Mouse (Mus musculus) cerebellum, postnatal 4 days (tissue): Measurements from ENCODE around the gene Olfr521.
"Not testable (repeated sequence)": the region's sequence is repeated elsewhere in the genome, so short reads cannot be mapped to it uniquely, and the experiment has no call there.

Experiments
- DNase-seq, 2 experiments: peaks; one replicate each; pipeline ENCODE4 v3.0.0; 2022; ENCODE audit warnings: low spot score in 2 of 2, mixed read lengths in 1 of 2

Gene Olfr521

DNA sequence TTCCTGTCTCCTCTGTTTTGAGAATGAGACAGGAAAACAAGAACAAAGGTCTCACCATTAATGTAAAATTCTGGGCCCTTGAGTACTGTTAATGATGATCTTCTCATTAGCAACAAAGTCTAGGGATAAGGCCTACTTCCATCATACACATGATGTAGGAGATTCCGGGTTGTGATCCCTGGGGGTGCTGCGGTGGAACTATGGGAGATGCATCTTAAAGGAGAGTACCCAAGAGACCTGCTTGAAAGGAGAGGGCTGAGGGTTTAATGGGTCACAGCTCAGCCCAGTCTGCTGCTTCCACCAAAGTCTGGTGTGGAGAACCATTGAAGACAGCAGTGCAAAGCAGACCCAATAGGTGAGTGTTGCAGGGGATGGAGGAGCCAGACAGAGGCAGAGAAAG lies at the start of gene Olfr521:
Gene Olfr521, plus strand, starts transcription at position 301 of the 400 bp plus-strand sequence.
- no peak for DNase-seq

DNA sequence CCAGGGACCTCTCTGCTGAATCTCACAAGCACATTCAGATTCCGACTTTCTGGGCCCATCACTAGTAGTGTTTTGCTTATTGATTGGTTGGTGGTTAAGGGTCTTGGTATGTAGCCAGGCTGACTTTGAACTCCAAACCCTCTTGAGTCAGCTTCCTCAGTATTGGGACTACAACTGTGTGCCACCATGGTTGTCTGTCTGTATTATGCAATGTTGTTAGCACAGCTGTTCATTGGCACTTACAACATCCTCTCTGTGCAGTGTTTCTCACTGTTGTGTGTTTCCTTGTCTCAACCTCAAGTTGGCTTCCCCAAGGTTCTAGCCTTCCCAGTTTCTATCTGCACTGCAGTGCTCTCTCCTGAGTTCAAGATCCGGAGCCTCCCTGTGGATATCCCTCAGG lies 46.8 kb upstream of the Olfr521 start:
- no peak for DNase-seq

DNA sequence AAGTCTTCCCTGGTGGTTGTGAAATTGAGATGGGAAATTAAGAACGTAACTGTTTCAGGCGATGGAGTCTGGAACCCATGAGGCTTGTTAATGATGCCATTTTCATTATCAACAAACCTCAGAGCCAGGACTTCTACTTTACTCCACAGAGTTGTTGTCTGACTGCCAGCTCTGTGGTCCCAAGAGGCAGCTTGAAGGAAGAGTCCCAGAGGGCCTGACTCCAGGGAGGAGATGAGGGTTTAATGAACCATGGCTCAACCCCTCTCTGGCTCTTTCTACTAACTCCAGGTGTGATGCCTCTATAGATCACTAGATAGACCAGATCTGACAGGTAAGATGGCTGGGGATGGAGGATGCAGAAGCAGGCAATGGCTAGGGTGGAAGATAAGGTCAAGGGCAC lies 33.3 kb upstream of the Olfr521 start, which contains the start of gene Olfr520:
Gene Olfr520, plus strand, starts transcription at position 301 of the 400 bp plus-strand sequence.
- no peak for DNase-seq

DNA sequence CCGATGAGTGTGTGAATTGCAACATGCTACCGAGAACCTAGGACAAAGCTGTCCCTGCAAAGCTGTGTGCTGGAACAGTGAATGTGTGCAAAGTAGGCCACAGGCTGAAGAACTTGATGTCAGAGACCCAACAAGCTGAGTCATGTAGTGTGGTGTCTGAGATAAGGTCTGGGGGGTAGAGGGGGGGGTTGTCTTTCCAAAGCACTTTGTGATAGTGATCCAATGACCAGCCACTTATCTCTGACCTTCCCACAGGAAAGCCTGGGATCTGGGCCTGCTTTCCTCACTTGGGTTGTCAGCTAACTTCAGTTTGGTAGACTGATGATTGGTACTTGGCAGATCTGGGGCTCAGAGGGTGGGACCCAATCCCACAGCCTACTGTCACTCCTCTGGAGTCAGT lies 28.7 kb upstream of the Olfr521 start:
- DNase-seq, result no peak

DNA sequence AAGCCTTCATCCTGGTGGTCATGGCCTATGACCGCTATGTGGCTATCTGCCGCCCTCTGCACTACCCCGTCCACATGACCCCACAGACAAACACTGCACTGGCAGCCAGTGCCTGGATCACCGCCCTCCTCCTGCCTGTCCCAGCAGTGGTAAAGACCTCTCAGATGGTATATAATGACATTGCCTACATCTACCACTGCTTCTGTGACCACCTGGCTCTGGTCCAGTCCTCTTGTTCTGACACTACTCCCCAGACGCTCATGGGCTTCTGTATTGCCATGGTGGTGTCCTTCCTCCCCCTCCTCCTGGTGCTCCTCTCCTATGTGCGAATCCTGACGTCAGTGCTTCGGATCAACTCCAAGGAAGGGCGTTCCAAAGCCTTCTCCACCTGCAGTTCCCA lies 27.8 kb upstream of the Olfr521 start:
- not testable (repeated sequence) for DNase-seq

DNA sequence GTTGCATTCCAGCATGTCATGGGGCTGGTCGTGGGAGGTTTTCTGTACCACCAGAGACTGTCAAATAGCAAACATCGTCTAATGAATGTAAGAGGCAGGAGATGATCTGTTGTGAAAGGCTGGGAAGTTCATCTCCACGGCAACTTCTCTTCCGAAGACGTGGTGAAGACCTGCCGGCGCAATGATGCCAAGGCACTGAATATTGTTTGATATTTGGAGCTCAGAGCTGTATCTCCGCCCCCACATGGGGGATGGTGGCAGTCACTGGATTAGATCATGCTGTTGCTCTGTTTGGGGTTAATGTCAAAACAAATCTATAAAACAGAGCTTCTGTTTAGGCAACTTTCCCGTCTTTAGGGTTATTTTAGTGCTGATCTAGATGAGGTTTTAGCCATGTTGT lies 24.0 kb upstream of the Olfr521 start:
- DNase-seq, result no peak

DNA sequence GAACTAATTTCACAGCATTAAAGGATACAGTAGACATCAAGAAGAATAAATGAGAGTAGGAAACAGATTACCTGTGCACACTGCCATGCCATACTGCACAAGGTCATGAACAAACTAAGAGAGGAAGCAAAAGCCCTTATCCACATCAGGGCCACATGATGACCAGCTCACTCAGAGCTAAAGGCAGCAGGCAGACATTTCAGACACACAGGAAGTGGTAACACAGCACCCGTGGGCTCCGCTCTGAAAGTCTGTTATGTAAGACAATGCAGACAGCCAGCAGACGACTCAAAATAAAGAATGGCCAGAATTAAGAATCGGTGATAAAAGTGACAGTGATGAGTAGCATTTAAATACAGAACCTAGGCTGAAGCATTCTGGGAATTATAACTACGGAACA lies 18.1 kb downstream of the Olfr521 start:
- DNase-seq, result no peak

DNA sequence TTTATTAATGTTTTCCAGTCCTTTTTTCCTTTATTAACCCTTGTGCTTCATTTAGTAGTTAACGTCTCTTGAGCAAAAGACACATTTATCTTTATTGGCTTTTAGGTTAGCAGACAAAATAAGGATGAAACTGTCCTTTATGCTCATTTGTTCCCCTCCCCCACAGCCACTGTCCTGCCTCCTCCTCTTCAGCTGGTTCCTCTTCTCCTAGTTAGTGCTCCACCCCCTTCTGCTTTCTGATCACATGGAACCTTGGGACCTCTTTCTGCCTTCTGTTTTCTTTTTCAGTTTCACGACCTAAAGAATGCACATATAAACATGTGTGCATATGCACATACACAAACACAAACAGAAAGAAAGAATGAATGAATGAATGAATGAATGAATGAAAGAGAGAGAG lies 18.6 kb downstream of the Olfr521 start:
- DNase-seq, result no peak

DNA sequence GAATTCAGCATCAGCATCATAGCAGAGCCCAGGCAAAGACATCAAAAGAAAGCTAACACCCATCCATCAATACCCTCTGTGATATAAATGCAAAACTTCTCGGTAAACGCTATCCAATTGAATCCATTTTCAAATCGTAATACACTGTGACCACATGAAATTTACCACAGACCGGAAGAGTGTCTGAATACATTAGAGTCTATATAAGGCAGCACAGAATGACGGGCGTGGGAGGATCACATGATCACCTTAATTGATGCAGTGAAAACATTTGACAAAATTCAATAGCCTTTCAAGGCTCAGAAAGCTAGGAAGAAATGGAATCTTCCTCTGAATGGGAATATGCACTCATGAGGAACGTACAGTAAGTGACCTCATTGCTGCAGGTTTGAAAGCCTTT lies 20.1 kb downstream of the Olfr521 start:
- DNase-seq, result no peak

DNA sequence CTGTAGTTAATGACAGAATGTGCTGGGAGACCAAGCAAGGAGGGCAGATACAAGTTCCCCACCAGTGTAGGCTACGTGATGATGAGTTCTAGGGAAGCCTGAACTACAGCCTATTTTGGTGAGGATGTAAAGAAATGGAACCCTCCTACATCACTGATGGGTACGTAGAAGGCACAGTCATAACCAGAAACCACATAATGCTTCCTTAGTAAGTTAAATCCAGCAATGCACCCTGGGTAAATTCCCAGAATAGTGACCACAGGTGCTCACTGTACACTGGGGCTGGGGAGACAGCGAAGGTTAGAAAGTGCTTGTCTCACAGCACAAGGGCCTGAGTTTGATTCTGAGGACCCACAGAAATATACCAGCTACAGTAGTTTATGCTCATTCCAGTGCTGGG lies 22.2 kb downstream of the Olfr521 start:
- DNase-seq, result no peak

DNA sequence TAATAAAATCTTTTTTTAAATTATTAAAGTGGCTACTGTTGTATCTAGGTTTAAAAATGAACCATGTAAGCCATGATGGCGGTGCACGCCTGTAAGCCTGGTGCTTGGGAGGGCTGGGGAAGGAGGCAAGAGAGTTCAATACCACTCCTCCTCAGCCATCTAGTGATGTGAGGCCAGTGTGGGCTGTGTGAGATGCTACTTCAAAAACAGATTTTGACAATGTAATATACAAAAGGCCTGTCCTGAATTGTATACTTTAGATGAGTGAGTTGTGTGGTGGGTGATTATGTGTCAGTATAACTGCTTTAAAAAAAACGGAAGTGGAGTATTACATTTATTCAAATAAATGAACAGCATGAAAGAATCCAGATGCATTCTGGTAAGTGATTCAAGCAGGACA lies 23.5 kb downstream of the Olfr521 start:
- no peak for DNase-seq

DNA sequence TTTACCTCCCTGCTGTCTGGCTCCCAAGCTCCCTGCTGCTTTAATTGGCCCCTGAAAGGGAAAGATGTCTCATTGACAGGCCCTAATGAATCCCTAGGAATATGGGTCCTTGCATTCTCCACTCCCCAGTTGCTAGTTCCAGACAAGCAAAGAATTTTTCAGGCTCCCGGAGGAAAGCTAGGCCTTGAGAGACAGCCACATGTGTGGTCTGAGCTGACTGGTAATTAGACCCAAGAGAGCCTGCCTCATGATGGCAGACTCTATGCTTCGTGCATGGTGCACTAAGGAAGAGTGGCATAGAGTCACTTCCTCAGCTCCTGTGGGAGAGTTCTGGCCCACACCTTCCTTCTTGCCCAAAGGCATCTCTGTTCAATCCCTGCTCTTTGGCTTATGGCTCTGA lies 24.6 kb downstream of the Olfr521 start:
- no peak for DNase-seq

DNA sequence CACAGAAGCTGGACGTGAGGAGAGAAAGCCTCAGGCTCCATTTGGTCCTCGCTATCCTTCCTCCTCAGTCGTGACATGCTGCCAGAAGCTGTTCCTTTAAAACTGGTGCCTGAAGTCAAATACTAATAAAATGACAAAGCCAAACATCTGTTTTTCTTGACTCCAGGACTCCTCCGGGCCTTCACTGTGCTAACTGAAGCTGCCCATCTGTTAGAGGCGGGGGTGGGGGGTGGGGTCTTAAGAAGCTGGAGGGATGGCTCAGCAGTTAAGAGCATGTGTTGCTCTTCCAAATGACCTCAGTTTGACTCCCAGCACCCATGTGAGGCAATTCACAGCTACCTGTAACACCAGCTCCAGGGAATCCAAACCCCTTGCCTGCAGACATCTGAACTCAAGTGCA lies 25.3 kb downstream of the Olfr521 start:
- no peak for DNase-seq

DNA sequence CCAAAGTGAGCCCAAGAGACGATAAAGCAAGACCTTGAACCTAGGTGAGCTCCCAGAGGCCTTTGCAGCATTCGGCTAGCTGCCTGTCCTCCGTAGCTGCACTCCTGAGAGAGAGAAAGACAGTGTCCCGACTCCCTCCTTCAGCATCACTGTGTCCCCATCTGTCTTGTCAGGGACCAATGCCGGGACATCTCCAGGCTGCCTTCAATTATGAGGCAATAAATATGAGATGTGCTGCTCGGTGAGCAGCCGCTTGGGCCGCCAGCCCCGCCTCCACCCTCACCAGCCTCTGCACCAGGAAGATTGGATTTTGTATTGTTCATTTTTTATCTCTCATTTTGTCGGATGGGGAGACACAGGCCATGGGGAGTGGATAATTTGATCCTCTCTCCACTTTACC lies 27.5 kb downstream of the Olfr521 start:
- no peak for DNase-seq

DNA sequence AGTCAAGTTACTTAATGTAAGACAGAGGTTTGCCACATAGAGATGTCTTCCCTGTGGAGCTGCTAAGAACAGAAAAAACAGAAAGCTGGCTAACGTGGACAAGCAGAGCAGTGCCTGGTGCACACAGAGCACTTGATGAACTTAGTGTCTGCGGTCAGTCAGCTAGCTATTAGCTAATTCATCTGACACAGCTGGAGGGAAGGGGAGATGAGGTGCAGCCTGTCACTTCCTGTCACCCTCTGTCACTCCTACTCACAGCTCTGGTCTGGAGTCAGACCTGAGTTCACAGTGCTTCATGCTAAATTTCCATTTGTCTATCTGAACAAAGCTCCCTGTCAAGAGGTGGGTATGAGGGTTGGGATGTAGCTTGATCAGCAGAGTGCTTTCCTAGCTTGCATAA lies 30.8 kb downstream of the Olfr521 start:
- no peak for DNase-seq

DNA sequence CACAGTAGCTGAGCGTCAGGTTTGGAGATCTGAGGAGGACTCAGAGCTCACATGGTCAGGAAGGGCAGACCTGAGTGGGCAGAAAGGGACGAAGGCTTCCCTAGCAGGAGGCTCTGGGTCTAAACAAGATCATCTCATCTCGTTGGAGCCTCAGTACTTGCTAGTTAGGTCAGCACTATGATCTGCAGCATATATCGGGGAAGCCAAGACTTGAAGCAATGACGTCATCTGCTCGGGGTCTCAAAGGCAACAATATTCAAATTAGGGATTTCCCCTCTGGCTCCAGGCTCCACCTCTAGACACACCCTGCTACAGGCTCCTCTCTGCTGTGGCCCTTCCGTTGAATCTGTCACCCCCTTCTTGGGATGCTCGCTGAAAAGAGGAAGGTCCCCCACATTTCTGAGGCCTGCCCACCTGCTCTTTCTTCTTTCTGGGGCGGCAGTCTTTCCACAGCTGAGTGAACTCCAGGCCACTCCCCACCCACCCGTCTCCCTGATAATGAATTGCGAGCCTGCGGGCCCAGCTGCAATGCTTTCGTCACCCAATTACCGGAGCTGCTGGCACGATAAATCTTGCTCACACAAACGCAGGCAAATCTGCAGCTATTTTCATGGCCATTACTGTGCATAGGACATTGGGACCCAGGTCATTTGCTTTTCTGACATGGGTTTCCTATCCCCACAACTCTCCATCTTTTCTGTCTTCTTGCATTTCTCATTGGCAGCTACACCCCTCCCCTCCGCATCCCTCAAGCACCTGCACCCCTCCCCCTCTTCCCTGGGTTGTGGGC lies 32.1 kb downstream of the Olfr521 start:
- no peak for DNase-seq

DNA sequence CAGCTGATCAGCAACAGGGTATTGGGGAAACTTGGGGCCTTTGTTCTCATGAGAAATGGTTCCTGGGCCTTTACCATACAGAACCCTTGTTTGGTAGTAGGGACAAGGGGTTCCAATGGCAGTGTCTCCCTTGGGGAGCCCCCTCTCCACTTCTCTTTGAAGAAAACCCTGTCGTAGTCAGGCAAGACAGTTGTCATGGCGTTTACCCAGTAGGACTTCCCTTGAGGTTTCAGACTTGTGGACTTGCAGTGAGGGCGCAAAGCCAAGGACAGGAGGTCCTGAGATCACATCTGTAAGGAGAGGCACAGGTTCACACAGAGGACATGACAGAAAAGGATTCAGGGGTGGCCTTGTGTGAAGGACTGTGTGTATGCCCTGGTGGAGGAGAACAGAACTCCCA lies 33.2 kb downstream of the Olfr521 start:
- no peak for DNase-seq

DNA sequence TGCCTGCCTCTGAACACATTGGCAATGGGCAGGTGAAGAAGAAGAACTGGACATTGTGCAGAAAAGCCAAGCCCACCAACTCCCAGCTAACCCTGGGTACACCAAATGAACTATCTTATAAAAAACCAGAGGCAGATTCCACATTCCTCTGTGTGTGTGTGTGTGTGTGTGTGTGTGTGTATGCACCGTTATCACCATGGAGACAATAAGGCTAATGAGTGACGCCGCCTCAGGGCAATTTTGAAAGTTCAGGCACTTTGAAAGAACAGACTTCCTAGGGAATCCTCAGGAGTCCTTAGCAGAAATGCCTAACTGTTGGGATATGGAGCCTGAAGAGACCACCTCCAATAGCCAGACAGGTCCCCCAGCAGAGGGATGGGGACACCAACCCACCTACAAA lies 34.0 kb downstream of the Olfr521 start:
- no peak for DNase-seq

DNA sequence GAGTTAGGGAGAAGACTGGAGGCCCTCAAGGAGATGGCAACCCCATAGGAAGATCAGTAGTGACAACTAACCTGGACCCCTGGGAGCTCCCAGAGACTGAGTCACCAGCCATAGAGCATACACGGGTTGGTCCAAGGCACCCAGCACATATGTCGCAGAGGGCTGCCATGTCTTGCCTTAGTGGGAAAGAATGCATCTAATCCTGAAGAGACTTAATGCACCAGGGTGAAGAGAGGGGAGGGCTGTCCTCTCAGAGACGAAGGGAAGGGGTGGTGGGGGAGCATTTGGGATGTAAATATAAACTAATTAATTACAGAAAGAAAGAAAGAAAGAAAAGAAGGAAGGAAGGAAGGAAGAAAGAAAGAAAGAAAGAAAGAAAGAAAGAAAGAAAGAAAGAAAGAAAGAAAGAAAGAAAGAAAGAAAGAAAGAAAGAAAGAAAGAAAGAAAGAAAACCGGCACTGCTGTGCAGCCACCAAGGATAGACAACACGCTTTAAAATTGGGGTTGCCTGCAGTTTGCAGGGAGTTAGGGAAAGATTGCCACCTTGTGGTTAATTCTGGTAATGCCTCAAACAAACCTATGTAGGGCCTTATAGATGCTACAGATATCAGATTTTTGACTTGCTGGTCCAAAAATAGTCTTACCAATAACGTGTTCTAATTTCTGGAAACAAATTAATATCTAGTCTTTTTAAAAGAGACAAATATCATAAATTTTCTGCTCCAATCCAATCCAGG lies 34.8 kb downstream of the Olfr521 start:
- DNase-seq, result peak in 1 of 2 experiments; percentile 75

DNA sequence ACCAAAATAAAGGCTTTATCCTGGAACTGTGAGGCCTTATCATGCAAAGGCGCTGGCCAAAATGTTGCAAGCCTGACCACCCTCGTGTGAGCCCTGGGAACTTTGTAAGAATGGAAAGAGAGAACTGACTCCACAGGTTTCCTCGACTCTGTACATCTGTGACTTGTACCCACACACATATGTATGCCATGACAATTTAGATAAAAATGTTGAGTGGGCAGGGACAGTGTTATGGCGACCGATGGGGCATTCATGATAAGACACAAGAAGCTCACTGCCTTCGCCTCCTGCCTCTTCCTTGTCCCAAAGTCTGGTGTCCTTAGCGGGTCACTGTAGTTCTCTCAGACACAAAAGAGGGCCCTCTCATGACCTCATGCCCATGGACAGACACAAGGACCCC lies 35.8 kb downstream of the Olfr521 start:
- DNase-seq, result no peak

DNA sequence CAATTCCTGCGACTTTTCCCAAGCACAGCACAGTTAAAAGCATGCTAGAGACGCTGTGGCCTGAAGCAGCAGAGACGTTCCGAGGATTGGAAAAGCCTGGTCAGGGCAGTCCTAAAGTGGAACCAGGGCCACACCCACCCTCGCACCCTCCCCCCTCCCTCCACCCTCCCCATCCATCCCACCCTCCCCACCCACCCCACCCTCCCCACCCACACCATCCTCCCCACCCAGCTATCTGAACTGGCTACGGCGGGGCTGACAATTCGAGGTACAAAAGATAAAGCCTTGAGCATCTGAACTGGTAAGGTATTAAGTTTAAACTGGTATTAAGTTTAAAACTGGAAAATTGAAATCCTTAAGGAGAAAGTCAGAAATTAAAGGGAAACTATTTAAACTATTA lies 40.2 kb downstream of the Olfr521 start:
- DNase-seq, result no peak

DNA sequence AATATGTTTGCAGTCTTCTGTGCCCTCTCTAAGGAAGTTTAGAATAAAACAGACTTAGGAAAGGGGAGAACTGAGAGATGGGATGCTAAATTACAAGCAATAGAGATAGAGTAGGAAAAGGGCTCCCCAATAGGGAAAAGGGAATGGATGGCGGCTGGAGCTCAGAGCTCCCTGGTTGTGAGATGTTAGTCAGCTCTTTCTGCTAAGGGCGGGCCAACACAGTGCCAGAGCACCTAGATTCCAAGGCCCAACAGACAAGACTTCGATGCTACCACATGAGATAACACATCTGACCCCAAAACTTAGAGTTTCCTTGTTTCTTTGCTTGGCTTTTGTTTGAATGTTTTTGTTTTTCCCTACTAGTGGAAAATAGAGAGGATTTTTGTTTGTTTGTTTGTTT lies 40.7 kb downstream of the Olfr521 start:
- not testable (repeated sequence) for DNase-seq

DNA sequence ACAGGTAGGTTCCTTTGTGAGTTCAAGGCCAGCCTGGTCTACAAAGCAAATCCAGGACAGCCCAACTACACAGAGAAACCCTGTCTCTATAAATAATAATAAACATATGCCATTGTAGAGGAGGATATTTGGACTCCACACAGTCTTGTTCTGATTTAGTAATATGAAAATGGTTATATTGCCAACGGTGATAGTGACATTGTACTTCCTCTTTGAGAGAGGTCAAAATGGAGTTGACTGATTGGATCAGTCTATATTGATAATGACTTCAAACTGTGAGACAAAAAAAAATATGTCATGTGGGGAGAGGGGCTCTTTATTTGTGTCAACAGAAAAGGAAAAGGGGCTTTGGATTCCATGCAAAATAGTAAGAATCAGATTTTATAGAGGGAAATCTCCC lies 42.0 kb downstream of the Olfr521 start:
- no peak for DNase-seq
